Mouse (Mus musculus): Measurements from ENCODE around the gene Atp6v1g1. TPM values are rescaled to one million over a fixed set of nuclear protein-coding genes. Genes with fewer than 3 reads are reported as not detected.
A peak's percentile ranks its signal among the peaks of the same experiment; 100 is the strongest.

The Atp6v1g1 gene
- total RNA-seq (2021), result 100 to 1,000 TPM; 126 to 138 TPM
- long read RNA-seq, transcript Atp6v1g1-201 (3 exons, 1,135 nt), result major isoform, 106 of 118 reads
- long read RNA-seq, partial matches to known transcripts, result 3 of 118 reads
- long read RNA-seq, other reads (novel, unspliced or antisense), result 9 of 118 reads

- DNase-seq (ENCODE audit: low spot score in 2 of 2), result peak; percentile 93 to 96
Measured at GRCm38 (mm10) chr4:63544494-63545230, at the start of gene Atp6v1g1. Gene Atp6v1g1, plus strand, starts transcription at chr4:63544772.

- no peak for DNase-seq (ENCODE audit: low spot score in 2 of 2)
Measured at GRCm38 (mm10) chr4:63494967-63495914, 49.3 kb upstream of the Atp6v1g1 start.

DNA sequence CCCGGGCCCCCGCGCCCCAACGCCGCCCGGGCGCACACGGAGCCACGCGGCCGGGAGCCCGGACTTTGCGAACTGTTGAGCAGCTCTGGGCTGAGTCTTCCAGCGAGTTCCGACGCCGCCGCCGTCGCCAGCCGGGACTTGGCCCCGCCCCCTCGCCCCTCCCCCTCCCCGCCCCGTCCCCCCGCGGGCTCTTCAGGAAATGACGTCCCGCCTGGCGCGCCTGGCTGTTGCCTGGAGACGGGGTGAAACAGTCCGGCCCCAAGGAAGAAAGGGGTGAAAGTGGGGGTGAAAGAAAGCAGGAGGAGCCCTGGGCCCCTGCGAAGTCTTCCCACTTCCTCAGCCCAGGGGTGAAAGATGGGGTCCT is 48.7 kb upstream of the Atp6v1g1 start, which contains the start of gene Whrn:
TSS of gene Whrn (minus strand) at position 77 of the 364 bp plus-strand sequence.
- peak in 1 of 2 experiments; percentile 55 for DNase-seq (ENCODE audit: low spot score in 2 of 2)

DNA sequence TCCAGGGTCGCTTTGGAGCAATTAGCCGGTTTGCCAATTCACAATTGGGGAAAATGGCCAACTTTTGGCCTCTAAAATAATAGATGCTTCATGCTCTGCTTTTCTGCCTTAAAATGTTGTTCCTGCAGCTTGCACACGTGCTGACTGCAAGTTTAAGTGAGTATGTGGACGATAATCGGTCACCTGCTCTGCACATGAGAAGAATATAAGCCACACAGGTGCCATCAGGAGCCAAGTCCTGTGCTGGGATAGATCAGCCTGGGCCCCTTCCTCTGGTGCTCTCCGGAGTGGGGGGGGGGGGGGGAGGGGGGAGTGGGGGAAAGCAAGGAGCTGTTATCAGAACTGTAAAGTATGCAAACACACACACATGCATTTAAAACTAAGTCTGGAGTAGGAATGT is 48.3 kb upstream of the Atp6v1g1 start:
- DNase-seq (ENCODE audit: low spot score in 2 of 2), result no peak

DNA sequence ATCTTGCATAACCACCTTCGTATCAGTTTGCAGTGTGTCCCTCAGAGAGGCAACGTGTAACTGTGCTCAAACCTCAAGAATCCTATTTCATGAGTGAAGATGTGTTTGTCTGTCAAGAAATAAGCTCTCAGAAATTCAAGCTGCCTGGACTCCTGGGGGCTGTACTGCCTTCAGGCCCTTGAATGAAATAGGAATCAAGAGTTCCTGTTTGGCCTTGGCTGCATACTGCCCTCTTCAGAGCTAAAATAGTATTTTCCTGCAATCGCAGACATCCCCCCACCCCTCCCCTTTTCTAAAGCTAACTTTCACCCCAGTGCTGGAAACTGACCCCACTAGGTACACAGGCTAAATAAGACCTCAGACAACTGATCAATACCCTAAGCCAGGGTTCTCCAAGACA is 46.2 kb upstream of the Atp6v1g1 start:
- DNase-seq (ENCODE audit: low spot score in 2 of 2), result no peak

DNA sequence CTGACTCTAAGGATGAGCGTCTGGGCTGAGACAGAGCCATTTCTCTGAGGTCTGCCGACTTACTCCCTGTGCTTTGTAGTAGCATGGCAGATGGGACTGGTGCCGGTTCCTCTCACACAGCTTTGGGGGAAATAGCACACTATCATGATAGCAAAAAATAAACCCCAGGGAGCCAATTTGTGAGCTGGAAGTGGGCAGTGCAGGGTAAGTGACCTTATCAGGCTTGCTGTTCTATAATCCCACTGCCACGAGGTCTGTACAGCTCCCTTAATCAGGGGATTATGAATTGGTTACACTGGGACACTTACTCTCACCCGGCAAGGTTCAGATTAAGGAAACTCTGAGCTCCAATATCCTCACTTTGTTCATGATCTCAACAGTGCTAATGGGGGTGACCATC is 43.5 kb upstream of the Atp6v1g1 start:
- DNase-seq (ENCODE audit: low spot score in 2 of 2), result no peak

DNA sequence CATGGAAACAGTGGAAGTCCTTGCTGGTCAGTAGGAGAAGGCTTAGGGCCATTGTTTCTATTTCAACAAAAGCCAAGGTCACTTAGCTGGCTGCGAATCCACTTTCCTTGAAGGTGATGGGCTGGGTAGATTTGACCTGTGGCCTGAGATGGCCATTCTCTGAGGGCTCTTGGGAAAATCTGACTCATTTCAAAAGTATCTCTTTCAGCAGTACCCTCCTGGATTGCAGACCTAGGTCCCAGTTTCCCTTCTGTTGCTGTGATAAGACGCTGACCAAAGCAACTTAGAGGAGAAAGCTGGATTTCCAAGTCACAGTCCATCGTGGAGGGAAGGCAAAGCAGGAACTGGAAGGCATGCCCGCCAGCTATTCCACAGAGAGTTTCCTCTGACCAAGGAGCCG is 40.6 kb upstream of the Atp6v1g1 start:
- no peak for DNase-seq (ENCODE audit: low spot score in 2 of 2)

- no peak for DNase-seq (ENCODE audit: low spot score in 2 of 2)
Measured at GRCm38 (mm10) chr4:63507478-63507877, 37.1 kb upstream of the Atp6v1g1 start.

- DNase-seq (ENCODE audit: low spot score in 2 of 2), result peak in 1 of 2 experiments; percentile 76
Measured at GRCm38 (mm10) chr4:63508232-63508631, 36.3 kb upstream of the Atp6v1g1 start.

DNA sequence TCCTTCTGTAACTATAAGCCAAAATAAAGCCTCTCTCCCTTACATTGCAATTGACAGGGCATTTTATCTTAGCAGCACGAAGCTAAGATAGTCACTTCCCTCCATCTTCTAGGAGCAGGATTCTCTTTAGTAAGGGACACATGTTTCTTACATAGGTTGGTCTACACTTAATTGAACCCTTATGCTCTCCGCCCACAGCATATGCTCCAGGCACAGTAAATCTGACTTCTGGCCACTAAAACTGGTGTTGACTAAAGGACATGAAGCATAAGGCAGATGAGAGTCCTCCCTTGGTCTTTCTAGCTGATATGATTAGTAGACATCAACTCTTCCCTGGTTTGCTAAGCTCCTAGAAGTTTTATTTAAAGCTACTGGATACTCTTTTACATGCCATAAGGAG is 31.7 kb upstream of the Atp6v1g1 start:
- no peak for DNase-seq (ENCODE audit: low spot score in 2 of 2)

- no peak for DNase-seq (ENCODE audit: low spot score in 2 of 2)
Measured at GRCm38 (mm10) chr4:63514454-63514984, 30.1 kb upstream of the Atp6v1g1 start.

DNA sequence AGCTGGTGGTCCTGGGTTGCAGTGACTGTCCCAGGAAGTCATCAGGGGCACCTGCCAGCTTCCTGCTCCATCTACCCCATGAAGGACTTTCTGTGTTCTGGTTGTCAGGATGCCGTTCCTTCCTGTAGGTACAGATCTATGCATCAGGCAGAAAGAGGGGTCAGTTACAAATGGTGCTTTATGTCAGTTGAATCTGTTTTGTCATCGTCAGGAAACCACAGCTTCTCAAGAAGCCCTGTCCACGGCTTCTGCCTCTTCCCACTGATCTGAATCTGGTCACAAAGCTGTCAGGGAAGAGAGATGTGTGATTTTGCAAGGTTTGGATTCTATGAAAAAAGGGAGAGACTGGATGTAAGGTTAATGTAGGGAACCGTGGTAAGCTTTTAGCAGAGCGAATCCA is 29.6 kb upstream of the Atp6v1g1 start:
- no peak for DNase-seq (ENCODE audit: low spot score in 2 of 2)

GRCm38 (mm10) chr4:63521813-63522419 is 22.7 kb upstream of the Atp6v1g1 start:
- no peak for DNase-seq (ENCODE audit: low spot score in 2 of 2)

DNA sequence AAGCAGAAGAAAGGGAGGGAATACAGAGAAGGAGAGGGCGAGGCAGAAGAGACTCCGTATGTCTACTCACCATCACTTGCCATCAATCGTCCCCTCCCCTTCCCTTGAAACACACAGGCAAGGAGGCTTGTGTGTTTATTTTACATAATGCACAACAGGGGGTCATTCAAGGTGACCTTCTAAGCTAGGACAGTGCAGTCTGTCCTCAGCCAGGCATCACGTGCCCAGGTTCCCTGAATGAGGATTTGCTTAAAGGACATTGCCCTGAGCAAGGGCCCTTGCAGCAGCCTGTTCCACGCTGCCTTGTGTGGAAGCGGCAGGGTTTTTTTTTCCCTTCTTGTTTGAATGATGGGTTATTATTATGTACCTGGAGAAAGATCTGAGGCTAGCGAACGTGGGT is 19.1 kb upstream of the Atp6v1g1 start:
- DNase-seq (ENCODE audit: low spot score in 2 of 2), result no peak

GRCm38 (mm10) chr4:63528946-63529345 is 15.6 kb upstream of the Atp6v1g1 start:
- peak; percentile 79 to 90 for DNase-seq (ENCODE audit: low spot score in 2 of 2)

DNA sequence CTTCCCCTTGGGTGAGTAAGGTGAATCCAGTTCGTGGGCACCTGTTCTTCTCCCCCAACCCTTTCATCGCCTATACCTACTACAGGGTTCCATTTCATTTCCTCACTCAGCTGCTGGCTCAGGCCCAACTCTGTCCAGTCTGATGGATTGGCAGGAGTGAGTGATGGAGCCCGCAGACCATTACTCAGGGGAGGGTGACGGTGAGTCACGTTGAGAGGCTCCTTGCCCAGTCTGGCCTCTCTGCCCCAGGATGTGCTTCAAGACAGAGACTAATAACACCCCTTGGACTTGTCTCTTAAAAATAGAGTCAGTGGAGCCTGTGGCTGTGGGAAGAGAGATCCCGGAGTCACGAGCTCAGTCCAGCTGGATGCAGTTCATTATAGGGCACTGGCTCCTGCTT is 14.2 kb upstream of the Atp6v1g1 start:
- DNase-seq (ENCODE audit: low spot score in 2 of 2), result no peak

DNA sequence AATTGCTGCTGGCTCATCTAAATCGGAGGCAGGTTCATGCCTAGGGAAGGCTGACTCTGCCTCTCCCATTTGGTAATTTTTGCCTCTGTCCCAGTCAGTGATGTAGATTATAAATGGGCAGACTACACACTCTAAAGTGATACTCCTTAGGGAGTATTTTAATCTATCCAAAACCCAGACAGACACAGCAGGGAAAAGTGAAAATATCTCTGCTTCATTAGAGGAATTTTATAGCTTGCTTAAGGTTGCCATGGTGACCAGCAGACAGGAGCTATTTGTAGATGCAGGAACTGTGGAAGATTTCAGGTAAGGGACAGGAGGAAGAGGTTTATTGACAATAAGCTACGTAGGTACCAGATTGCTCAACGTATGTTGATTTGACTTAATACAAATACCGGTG is 7.0 kb upstream of the Atp6v1g1 start:
- no peak for DNase-seq (ENCODE audit: low spot score in 2 of 2)

DNA sequence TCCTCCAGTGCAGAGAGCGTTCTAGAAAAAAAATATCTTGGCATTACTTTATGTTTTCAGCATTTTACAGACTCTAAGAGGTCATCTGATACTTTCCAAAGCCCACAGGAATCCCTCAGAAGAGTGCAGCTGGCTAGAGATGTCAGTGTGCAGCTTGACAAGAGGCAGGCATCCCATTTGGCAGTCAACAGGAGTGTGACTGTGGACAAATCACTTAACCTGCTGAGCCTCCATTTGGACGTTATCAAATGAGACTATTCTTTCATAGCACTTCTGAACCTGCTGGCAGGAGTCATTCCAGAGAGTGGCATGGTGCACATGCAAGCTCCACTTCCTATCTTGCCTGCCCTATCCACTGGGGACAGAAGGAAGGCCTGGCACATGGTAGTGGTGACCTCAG is 2.4 kb upstream of the Atp6v1g1 start:
- no peak for DNase-seq (ENCODE audit: low spot score in 2 of 2)

DNA sequence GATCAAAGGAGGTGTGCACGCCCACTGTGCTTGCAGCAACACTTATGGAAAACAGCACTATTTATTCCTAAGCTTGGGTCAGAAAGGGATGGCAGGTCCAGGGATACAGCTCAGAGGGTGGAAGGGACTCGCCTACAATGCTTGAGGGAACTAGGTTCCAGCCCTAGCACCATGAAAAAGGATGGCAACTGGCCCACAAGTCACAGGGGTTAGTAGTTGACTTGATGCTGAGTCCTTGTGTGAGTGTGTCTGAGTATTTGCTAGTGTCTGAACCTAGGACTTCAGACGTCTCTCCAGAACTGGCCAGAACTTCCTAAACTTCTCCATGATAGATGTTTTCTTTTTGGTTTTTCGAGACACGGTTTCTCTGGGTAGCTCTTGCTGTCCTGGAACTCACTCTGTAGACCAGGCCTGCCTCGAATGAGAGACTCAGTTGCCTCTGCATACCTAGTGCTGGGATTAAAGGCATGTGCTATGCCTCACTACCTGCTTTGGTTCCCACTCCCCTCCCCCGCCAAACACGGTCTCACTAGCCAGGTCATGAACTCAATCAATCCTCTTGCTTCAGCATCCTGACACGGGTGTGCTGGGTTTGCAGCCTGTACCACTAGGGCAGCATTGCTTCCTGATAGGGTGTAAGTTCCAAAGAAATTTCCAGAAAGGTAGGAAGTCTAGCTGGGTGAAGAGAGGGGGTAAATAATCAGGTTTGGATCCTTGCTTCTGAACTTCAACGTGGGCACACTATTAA is 652 bp upstream of the Atp6v1g1 start:
- no peak for DNase-seq (ENCODE audit: low spot score in 2 of 2)

DNA sequence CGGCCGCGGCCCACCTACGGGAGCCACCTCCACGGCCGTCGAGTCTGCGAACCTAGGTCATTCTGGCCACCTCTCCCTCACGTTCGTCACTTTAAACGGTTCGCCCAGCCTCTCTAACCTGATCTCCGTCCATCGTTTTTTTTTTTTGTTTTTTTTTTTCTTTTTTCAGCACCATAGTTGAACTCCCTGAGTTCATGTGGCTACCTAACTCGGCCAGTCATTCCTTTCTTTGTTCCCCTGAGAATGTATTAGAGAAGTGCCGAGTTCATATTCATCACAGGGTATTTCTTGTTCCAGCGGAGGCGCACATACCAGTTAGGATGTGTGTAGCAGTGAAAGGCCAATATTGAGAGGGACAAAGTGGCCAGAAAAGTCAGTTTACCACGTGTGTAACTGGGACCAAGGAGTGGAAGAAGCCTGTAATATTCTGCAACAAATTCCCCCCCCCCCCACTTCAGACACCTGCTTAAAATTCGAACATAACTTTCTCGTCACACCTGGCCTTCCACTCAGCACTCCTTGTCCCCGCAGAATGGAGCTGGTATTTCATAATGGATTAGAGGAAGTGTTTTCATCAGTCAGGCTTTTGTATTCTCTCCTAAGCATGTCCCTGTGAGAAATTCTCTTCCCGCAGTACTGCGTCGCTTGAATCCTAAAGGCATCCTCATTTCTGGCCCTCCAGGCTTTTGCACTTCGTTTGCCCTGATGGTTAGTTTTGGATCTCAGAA is 823 bp downstream of the Atp6v1g1 start:
- no peak for DNase-seq (ENCODE audit: low spot score in 2 of 2)
